Mouse (Mus musculus) macrophage (primary cell): ENCODE results near the gene Ptprt. TPM values are rescaled to one million over a fixed set of nuclear protein-coding genes. Genes with fewer than 3 reads are reported as not detected.

Experiments used
- H3K27ac ChIP-seq: fragments of 350-480 bp; formaldehyde crosslinking; 2 replicates; pipeline ENCODE4 v1.9.0; 2021
- H3K36me3 ChIP-seq: fragments of 350-480 bp; formaldehyde crosslinking; 2 replicates; pipeline ENCODE4 v1.9.0; 2021; ENCODE audit errors: inconsistent target
- H3K4me3 ChIP-seq: fragments of 350-480 bp; formaldehyde crosslinking; 2 replicates; pipeline ENCODE4 v1.9.0; 2021; ENCODE audit errors: inconsistent target
- H3K79me2 ChIP-seq: fragments of 350-480 bp; formaldehyde crosslinking; 2 replicates; pipeline ENCODE4 v1.9.0; 2021; ENCODE audit errors: inconsistent target
- WGBS: methylation state at CpG from one replicate; pipeline ENCODE4 v1.1.7; 2026; ENCODE audit warnings: inconsistent platforms; ENCODE audit not compliant: missing documents; 5-methylcytosine and 5-hydroxymethylcytosine counted together
- polyA plus RNA-seq: library from polyadenylated mRNA; stranded (reverse); fragments of 250-400 nt; gene quantifications from 3 replicates; pipeline ENCODE4 v1.2.4, GENCODE M21; 2018; ENCODE audit warnings: inconsistent platforms
- total RNA-seq, 78 experiments: library from RNA; depleted of rRNA; stranded (reverse); fragments of 250-400 nt; gene quantifications; 1 replicate in 9 of 78; 2 replicates in 24 of 78; 3 replicates in 43 of 78; 4 replicates in 2 of 78; pipeline ENCODE4 v1.2.4; 2018; ENCODE audit warnings: inconsistent platforms in 56 of 78

Gene Ptprt
- total RNA-seq (2018; cell fraction: chromatin; rRNA removed): not detected
- not detected for total RNA-seq (2018; cell fraction: cytosol; rRNA removed)
- not detected for total RNA-seq (2018; cell fraction: nucleus; rRNA removed)
- not detected in 3 replicates for polyA plus RNA-seq

GRCm38 (mm10) chr2:162660941-162661386, at the start of gene Ptprt:
Gene Ptprt (minus strand): TSS chr2:162661147.
- WGBS: 6% methylated on average over 25 of the region's 73 CpGs
- Histone ChIP-seq H3K36me3 (no peaks in the 10 kb centered on the region), H3K27ac (no peak within 1 kb of the TSS), H3K4me3 (no peak within 1 kb of the TSS), H3K79me2 (no peaks in the 10 kb centered on the region)

GRCm38 (mm10) chr2:162710443-162710842, 49.5 kb upstream of the Ptprt start:
- Histone ChIP-seq H3K27ac (no peak overlapping the region), H3K79me2 (no peaks in the 10 kb centered on the region), H3K36me3 (no peaks in the 10 kb centered on the region), H3K4me3 (no peak overlapping the region)
- 96% methylated on average over 2 of the region's 2 CpGs for WGBS

- no peak overlapping the region for H3K4me3 ChIP-seq
- no peaks in the 10 kb centered on the region for H3K36me3 ChIP-seq
- no peaks in the 10 kb centered on the region for H3K79me2 ChIP-seq
- H3K27ac ChIP-seq: no peak overlapping the region
- 90% methylated on average over 3 of the region's 3 CpGs for WGBS
Measured at GRCm38 (mm10) chr2:162699691-162700090, 38.7 kb upstream of the Ptprt start.

GRCm38 (mm10) chr2:162699036-162699435, 38.1 kb upstream of the Ptprt start:
- H3K79me2 ChIP-seq: no peaks in the 10 kb centered on the region
- no peak overlapping the region for H3K27ac ChIP-seq
- H3K4me3 ChIP-seq: no peak overlapping the region
- no peaks in the 10 kb centered on the region for H3K36me3 ChIP-seq

GRCm38 (mm10) chr2:162698068-162698467, 37.1 kb upstream of the Ptprt start:
- Histone ChIP-seq H3K79me2 (no peaks in the 10 kb centered on the region), H3K36me3 (no peaks in the 10 kb centered on the region), H3K4me3 (no peak overlapping the region), H3K27ac (no peak overlapping the region)
- 85% methylated on average over 7 of the region's 8 CpGs for WGBS

DNA sequence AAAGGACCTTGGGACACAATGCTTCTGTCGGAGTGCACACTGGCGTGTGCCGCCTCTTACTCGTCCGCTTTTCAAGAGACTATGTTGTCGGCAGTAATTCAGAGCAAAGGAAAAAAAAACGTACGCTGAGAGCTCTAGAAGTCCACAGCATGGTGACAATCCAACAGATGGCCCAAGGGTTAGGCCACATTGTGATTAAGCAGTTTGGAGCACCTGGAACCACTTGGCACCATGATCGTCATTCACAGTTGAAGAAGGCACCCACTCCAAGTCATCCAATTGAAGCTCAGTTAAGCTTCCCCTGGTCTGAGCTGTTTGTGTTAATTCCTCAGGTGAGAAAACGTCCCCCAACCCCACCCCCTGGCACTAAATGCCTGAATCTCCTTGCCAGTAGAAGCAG, 36.2 kb upstream of the Ptprt start:
- Histone ChIP-seq H3K4me3 (no peak overlapping the region), H3K27ac (no peak overlapping the region), H3K79me2 (no peaks in the 10 kb centered on the region), H3K36me3 (no peaks in the 10 kb centered on the region)
- 80% methylated on average over 10 of the region's 10 CpGs for WGBS

- 98% methylated on average over 8 of the region's 12 CpGs for WGBS
Measured at GRCm38 (mm10) chr2:162692143-162692542, 31.2 kb upstream of the Ptprt start.

DNA sequence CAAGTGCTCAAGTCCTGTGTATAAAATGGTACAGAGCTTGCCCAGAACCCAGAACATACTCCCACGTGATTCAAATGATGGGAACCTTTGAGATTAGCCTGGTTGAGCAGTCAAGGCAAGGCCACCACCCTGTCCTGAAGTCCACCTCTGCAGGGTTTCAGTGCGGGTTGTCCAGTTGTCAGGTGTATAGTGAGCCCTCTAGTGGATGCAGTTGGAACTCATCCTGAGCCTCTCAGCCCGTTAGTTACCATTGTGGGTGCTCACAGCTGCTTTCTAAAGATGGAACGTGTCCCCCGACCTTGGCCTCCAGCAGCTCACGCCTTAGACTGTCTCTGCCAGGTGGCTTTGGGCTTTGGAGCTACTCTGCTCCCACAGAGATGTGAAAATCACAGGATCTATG, 21.7 kb upstream of the Ptprt start:
- 6% methylated on average over 6 of the region's 6 CpGs for WGBS
- Histone ChIP-seq H3K36me3 (no peaks in the 10 kb centered on the region), H3K79me2 (no peaks in the 10 kb centered on the region), H3K27ac (no peak overlapping the region), H3K4me3 (no peak overlapping the region)

More at GRCm38 (mm10) chr2:162692143-162692542, 31.2 kb upstream of the Ptprt start:
- Histone ChIP-seq H3K79me2 (no peaks in the 10 kb centered on the region), H3K4me3 (no peak overlapping the region), H3K27ac (no peak overlapping the region), H3K36me3 (no peaks in the 10 kb centered on the region)

DNA sequence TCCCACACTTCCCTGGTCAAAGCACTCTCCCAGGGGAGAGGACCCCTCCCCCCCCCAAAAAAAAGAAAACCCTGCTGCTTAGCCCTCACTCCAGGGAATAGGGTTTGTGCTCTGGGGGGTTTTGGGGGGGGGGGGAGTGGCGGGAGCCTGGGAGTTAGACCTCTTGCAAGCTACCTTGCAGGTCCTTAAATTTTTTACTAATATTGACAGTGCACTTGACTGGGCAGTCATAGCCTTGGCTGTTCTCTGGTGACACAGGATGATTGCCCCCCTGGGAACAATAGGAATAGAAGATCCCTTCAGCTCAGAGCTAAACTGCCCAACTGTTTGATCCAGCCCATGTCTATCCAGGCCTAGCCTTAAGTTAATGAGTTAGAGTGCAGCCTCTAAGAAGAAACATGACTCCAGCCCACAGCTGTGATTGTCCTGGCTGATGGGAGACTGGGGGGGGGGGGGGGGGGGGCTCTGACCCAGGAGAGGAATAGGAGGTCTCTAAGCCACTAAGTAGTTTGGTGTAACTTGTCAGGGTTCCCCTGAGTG, 1.6 kb upstream of the Ptprt start:
- Histone ChIP-seq H3K36me3 (no peaks in the 10 kb centered on the region), H3K4me3 (no peak overlapping the region), H3K79me2 (no peaks in the 10 kb centered on the region), H3K27ac (no peak overlapping the region)
- WGBS: no CpG with 5 or more reads among the region's 1 CpGs

GRCm38 (mm10) chr2:162661733-162662132, 786 bp upstream of the Ptprt start:
- Histone ChIP-seq H3K4me3 (no peak overlapping the region), H3K36me3 (no peaks in the 10 kb centered on the region), H3K27ac (no peak overlapping the region), H3K79me2 (no peaks in the 10 kb centered on the region)
- 20% methylated on average over 4 of the region's 4 CpGs for WGBS

DNA sequence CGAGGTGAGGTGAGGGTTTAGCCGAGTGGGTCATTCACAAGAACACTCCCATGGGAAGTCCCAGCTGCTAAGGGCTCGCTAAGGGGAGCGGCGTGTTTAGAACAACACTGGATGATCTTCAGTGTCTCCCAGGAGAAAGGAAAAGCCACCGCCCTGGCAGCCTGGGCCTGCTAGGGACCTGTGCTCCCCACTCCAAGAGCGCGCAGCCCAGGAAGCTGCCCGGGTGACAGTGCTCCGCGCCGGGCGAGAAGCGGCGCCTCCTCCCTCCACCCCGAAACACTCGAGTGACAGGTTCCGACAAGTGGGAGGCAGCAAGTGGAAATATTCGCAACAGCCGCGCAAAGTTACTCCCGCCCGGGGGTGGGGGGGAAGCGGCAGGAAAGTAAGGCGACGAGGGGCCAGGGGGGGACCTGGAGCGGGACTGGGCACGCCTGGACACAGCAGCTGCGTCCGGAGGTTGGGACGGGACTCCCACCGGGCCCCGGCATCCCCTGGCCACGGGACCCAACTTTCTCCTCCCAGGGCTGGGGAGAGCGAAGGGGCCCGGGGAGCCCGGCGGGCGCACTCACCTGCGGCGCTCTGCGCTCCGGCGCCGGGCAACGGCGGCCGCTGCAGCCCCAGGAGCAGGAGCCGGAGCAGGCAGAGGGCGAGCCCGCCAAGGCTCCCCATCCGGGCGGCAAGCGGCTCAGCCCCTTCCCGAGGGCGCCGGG, 561 bp downstream of the Ptprt start:
- WGBS: 4% methylated on average over 57 of the region's 57 CpGs
- H3K4me3 ChIP-seq: no peak overlapping the region
- no peaks in the 10 kb centered on the region for H3K36me3 ChIP-seq
- H3K27ac ChIP-seq: no peak overlapping the region
- H3K79me2 ChIP-seq: no peaks in the 10 kb centered on the region

DNA sequence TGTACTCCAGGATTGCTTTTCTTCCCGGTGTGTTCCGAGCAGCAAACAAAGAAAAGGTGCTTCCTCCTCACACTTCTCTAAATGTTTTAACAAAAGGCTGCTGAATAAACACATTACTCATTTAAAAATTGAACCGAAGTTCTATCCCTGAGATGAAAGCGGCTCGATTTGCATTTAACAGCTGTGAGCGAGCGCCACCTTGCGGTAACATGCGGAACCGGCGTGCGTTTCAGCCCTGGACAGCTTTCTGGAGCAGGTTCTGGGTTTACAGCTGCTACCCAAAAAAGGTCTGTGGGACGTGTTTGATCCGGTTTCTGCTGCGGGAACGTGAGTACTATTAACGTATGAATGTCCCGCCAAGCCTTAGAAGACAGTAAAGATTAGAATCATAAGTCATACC, 1.9 kb downstream of the Ptprt start:
- WGBS: under 1% methylated on average over 18 of the region's 18 CpGs
- H3K79me2 ChIP-seq: no peaks in the 10 kb centered on the region
- H3K36me3 ChIP-seq: no peaks in the 10 kb centered on the region
- H3K4me3 ChIP-seq: no peak overlapping the region
- H3K27ac ChIP-seq: no peak overlapping the region

DNA sequence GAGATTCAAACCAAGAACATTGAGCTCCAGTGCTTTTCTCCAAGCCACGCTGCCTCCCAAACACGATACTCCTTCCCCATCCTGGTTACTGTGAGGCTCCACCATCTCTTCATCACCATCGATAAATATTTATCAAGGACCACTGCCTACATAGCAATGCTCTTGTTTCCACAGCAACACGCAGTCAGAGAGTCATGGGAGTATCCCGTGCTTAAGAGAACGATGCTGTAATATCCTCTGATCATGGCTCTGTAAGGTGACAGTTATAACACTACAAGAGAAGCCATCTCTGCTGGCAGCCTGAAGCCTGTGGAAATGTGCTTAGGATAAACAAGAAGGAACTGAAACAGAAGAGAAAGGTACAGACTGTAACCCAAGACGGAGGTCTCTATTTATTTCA, 3.4 kb downstream of the Ptprt start:
- H3K36me3 ChIP-seq: no peaks in the 10 kb centered on the region
- 62% methylated on average over 6 of the region's 7 CpGs for WGBS
- no peaks in the 10 kb centered on the region for H3K79me2 ChIP-seq
- no peak overlapping the region for H3K4me3 ChIP-seq
- H3K27ac ChIP-seq: no peak overlapping the region

GRCm38 (mm10) chr2:162654416-162654815, 6.5 kb downstream of the Ptprt start:
- no peak overlapping the region for H3K27ac ChIP-seq
- 91% methylated on average over 4 of the region's 4 CpGs for WGBS
- H3K4me3 ChIP-seq: no peak overlapping the region
- H3K36me3 ChIP-seq: no peaks in the 10 kb centered on the region
- H3K79me2 ChIP-seq: no peaks in the 10 kb centered on the region

- H3K79me2 ChIP-seq: no peaks in the 10 kb centered on the region
- WGBS: 96% methylated on average over 3 of the region's 4 CpGs
- no peak overlapping the region for H3K4me3 ChIP-seq
Measured at GRCm38 (mm10) chr2:162638676-162639075, 22.3 kb downstream of the Ptprt start.

More at GRCm38 (mm10) chr2:162638676-162639075, 22.3 kb downstream of the Ptprt start:
- Histone ChIP-seq H3K27ac (no peak overlapping the region), H3K36me3 (no peaks in the 10 kb centered on the region)
